Mouse (Mus musculus): ENCODE measurements around the gene Abcc4. TPM values are rescaled to one million over a fixed set of nuclear protein-coding genes. Genes with fewer than 3 reads are reported as not detected.

Gene Abcc4
- polyA plus RNA-seq, 1 experiment from 2014 or later, result 1.2 TPM

GRCm38 (mm10) chr14:118434842-118435241, 271.2 kb downstream of the Abcc4 start:
- Histone ChIP-seq H3K9ac (replicated peaks) (no peak overlapping the region), H3K27me3 (ENCODE audit: insufficient read depth, low read length) (peaks cover 57% of the 10 kb centered on the region), H3K36me3 (replicated peaks; ENCODE audit: insufficient read depth, low read length) (no peaks in the 10 kb centered on the region), H3K4me2 (ENCODE audit: low read depth, low read length) (no peak overlapping the region), H3K4me3 (ENCODE audit: low read depth, low read length) (no peak overlapping the region), H3K27ac (ENCODE audit: low read depth) (no peak overlapping the region), H3K4me1 (ENCODE audit: insufficient read depth) (peaks cover 5% of the 10 kb centered on the region), H3K9me3 (ENCODE audit: low read length) (no peaks in the 10 kb centered on the region)
- ATAC-seq, result no peak
- DNase-seq, result no peak
- 81% methylated on average over 4 of the region's 4 CpGs for WGBS (ENCODE audit: insufficient replicate concordance)
- TF ChIP-seq CTCF (IDR thresholded peaks at IDR 0.05; ENCODE audit: low read depth) (no peak), EP300 (IDR thresholded peaks at IDR 0.05; ENCODE audit: low read depth) (no peak)

GRCm38 (mm10) chr14:118433848-118434247, 272.2 kb downstream of the Abcc4 start:
- H3K36me3 ChIP-seq (replicated peaks; ENCODE audit: insufficient read depth, low read length), result no peaks in the 10 kb centered on the region
- H3K27me3 ChIP-seq (ENCODE audit: insufficient read depth, low read length), result peaks cover 48% of the 10 kb centered on the region
- TF ChIP-seq CTCF (IDR thresholded peaks at IDR 0.05; ENCODE audit: low read depth) (no peak), EP300 (IDR thresholded peaks at IDR 0.05; ENCODE audit: low read depth) (no peak)
- H3K4me2 ChIP-seq (ENCODE audit: low read depth, low read length), result no peak overlapping the region
- DNase-seq (no peak), ATAC-seq (no peak)
- H3K27ac ChIP-seq (ENCODE audit: low read depth), result no peak overlapping the region
- H3K9ac ChIP-seq (replicated peaks), result no peak overlapping the region
- peaks cover 5% of the 10 kb centered on the region for H3K4me1 ChIP-seq (ENCODE audit: insufficient read depth)
- no peaks in the 10 kb centered on the region for H3K9me3 ChIP-seq (ENCODE audit: low read length)
- H3K4me3 ChIP-seq (ENCODE audit: low read depth, low read length), result no peak overlapping the region
- WGBS (ENCODE audit: insufficient replicate concordance), result 60% methylated on average over 6 of the region's 6 CpGs

Small RNAs within 50 kb of the gene (microRNA-seq; reads per million reads assigned to microRNA genes)
- not detected for gene Mir6391

Other genes with a start within 250 kb of the Abcc4 start
- 0.32 and 0.61 TPM in 2 replicates for gene Cldn10, start 81.7 kb upstream of the Abcc4 start, polyA plus RNA-seq (2015; fragmentation: Nextera tagmentation; extraction: Ambion mirVana)
- 0.42 and 0.75 TPM in 2 replicates for gene Dzip1, start 219.2 kb upstream of the Abcc4 start, polyA plus RNA-seq (2015; fragmentation: Nextera tagmentation; extraction: Ambion mirVana)
- 53.6 and 55.3 TPM in 2 replicates for gene Dnajc3, start 231.8 kb upstream of the Abcc4 start, polyA plus RNA-seq (2015; fragmentation: Nextera tagmentation; extraction: Ambion mirVana)

Data from liver, postnatal 0 days (tissue).